Mouse (Mus musculus): ENCODE results near the gene Gsc. TPM values are rescaled to one million over a fixed set of nuclear protein-coding genes. Genes with fewer than 3 reads are reported as not detected.

Gsc gene
- 0.62 TPM in 1 of 2 replicates, not detected in the other for polyA plus RNA-seq (2015; fragmentation: Nextera tagmentation; extraction: Ambion mirVana)

- WGBS = under 1% methylated on average over 96 of the region's 97 CpGs
- Histone ChIP-seq H3K4me2 (ENCODE audit: low read depth, low read length) (peak within 1 kb of the TSS; percentile 97), H3K9ac (ENCODE audit: low read length) (peak within 1 kb of the TSS; percentile 68), H3K27me3 (ENCODE audit: control insufficient read depth, insufficient read depth, low read length) (peaks cover 57% of the 10 kb centered on the region), H3K9me3 (replicated peaks; ENCODE audit: control insufficient read depth, low read length) (no peaks in the 10 kb centered on the region), H3K27ac (ENCODE audit: low read length) (no peak within 1 kb of the TSS), H3K36me3 (ENCODE audit: control insufficient read depth, insufficient read depth, low read length) (no peaks in the 10 kb centered on the region), H3K4me3 (replicated peaks; ENCODE audit: low read length) (peak within 1 kb of the TSS; percentile 60), H3K4me1 (ENCODE audit: control insufficient read depth, insufficient read depth, low read length) (peaks cover 23% of the 10 kb centered on the region)
- peak; percentile 74; the same call in 1 of the 2 replicates for ATAC-seq (ENCODE audit: insufficient read depth, low FRiP score)
Measured at GRCm38 (mm10) chr12:104472601-104473424, at the start of gene Gsc. TSS of gene Gsc (minus strand) at chr12:104473330.

GRCm38 (mm10) chr12:104519721-104520120 lies 46.6 kb upstream of the Gsc start:
- Histone ChIP-seq H3K27me3 (ENCODE audit: control insufficient read depth, insufficient read depth, low read length) (no peaks in the 10 kb centered on the region), H3K4me3 (replicated peaks; ENCODE audit: low read length) (no peak overlapping the region), H3K4me1 (ENCODE audit: control insufficient read depth, insufficient read depth, low read length) (no peaks in the 10 kb centered on the region), H3K36me3 (ENCODE audit: control insufficient read depth, insufficient read depth, low read length) (no peaks in the 10 kb centered on the region), H3K9me3 (replicated peaks; ENCODE audit: control insufficient read depth, low read length) (no peaks in the 10 kb centered on the region), H3K9ac (ENCODE audit: low read length) (no peak overlapping the region), H3K4me2 (ENCODE audit: low read depth, low read length) (no peak overlapping the region), H3K27ac (ENCODE audit: low read length) (no peak overlapping the region)
- WGBS = 90% methylated on average over 5 of the region's 5 CpGs
- no peak for ATAC-seq (ENCODE audit: insufficient read depth, low FRiP score)

GRCm38 (mm10) chr12:104507911-104508310 lies 34.8 kb upstream of the Gsc start:
- Histone ChIP-seq H3K27me3 (ENCODE audit: control insufficient read depth, insufficient read depth, low read length) (no peaks in the 10 kb centered on the region), H3K9me3 (replicated peaks; ENCODE audit: control insufficient read depth, low read length) (no peaks in the 10 kb centered on the region), H3K36me3 (ENCODE audit: control insufficient read depth, insufficient read depth, low read length) (no peaks in the 10 kb centered on the region), H3K9ac (ENCODE audit: low read length) (no peak overlapping the region), H3K4me1 (ENCODE audit: control insufficient read depth, insufficient read depth, low read length) (no peaks in the 10 kb centered on the region), H3K4me2 (ENCODE audit: low read depth, low read length) (no peak overlapping the region), H3K4me3 (replicated peaks; ENCODE audit: low read length) (no peak overlapping the region), H3K27ac (ENCODE audit: low read length) (no peak overlapping the region)
- no peak for ATAC-seq (ENCODE audit: insufficient read depth, low FRiP score)
- 63% methylated on average over 7 of the region's 7 CpGs for WGBS

GRCm38 (mm10) chr12:104492009-104492408 lies 18.9 kb upstream of the Gsc start:
- no peaks in the 10 kb centered on the region for H3K36me3 ChIP-seq (ENCODE audit: control insufficient read depth, insufficient read depth, low read length)
- no peak overlapping the region for H3K27ac ChIP-seq (ENCODE audit: low read length)
- no peaks in the 10 kb centered on the region; the same call in 1 of the 2 replicates for H3K9me3 ChIP-seq (replicated peaks; ENCODE audit: control insufficient read depth, low read length)
- no peak overlapping the region for H3K9ac ChIP-seq (ENCODE audit: low read length)
- no peak overlapping the region for H3K4me2 ChIP-seq (ENCODE audit: low read depth, low read length)
- H3K4me3 ChIP-seq (replicated peaks; ENCODE audit: low read length) = no peak overlapping the region
- H3K4me1 ChIP-seq (ENCODE audit: control insufficient read depth, insufficient read depth, low read length) = no peaks in the 10 kb centered on the region
- no peak for ATAC-seq (ENCODE audit: insufficient read depth, low FRiP score)
- WGBS = 37% methylated on average over 6 of the region's 6 CpGs
- no peaks in the 10 kb centered on the region for H3K27me3 ChIP-seq (ENCODE audit: control insufficient read depth, insufficient read depth, low read length)

GRCm38 (mm10) chr12:104486205-104486604 lies 13.1 kb upstream of the Gsc start:
- no peak overlapping the region for H3K4me3 ChIP-seq (replicated peaks; ENCODE audit: low read length)
- H3K4me2 ChIP-seq (ENCODE audit: low read depth, low read length) = no peak overlapping the region
- no peak for ATAC-seq (ENCODE audit: insufficient read depth, low FRiP score)
- WGBS = 18% methylated on average over 8 of the region's 8 CpGs
- no peaks in the 10 kb centered on the region for H3K4me1 ChIP-seq (ENCODE audit: control insufficient read depth, insufficient read depth, low read length)
- peaks cover 6% of the 10 kb centered on the region for H3K27me3 ChIP-seq (ENCODE audit: control insufficient read depth, insufficient read depth, low read length)
- H3K36me3 ChIP-seq (ENCODE audit: control insufficient read depth, insufficient read depth, low read length) = no peaks in the 10 kb centered on the region
- no peaks in the 10 kb centered on the region for H3K9me3 ChIP-seq (replicated peaks; ENCODE audit: control insufficient read depth, low read length)
- H3K9ac ChIP-seq (ENCODE audit: low read length) = no peak overlapping the region
- no peak overlapping the region for H3K27ac ChIP-seq (ENCODE audit: low read length)

- no peak overlapping the region for H3K9ac ChIP-seq (ENCODE audit: low read length)
- WGBS = 26% methylated on average over 3 of the region's 3 CpGs
- no peak overlapping the region for H3K4me2 ChIP-seq (ENCODE audit: low read depth, low read length)
- no peak overlapping the region for H3K27ac ChIP-seq (ENCODE audit: low read length)
- no peak for ATAC-seq (ENCODE audit: insufficient read depth, low FRiP score)
- H3K4me1 ChIP-seq (ENCODE audit: control insufficient read depth, insufficient read depth, low read length) = no peaks in the 10 kb centered on the region
- H3K4me3 ChIP-seq (replicated peaks; ENCODE audit: low read length) = no peak overlapping the region
- H3K27me3 ChIP-seq (ENCODE audit: control insufficient read depth, insufficient read depth, low read length) = peaks cover 14% of the 10 kb centered on the region
- H3K36me3 ChIP-seq (ENCODE audit: control insufficient read depth, insufficient read depth, low read length) = no peaks in the 10 kb centered on the region
- H3K9me3 ChIP-seq (replicated peaks; ENCODE audit: control insufficient read depth, low read length) = no peaks in the 10 kb centered on the region
Measured at GRCm38 (mm10) chr12:104485161-104485560, 12.0 kb upstream of the Gsc start.

- Histone ChIP-seq H3K27me3 (ENCODE audit: control insufficient read depth, insufficient read depth, low read length) (peaks cover 40% of the 10 kb centered on the region), H3K9me3 (replicated peaks; ENCODE audit: control insufficient read depth, low read length) (no peaks in the 10 kb centered on the region), H3K4me1 (ENCODE audit: control insufficient read depth, insufficient read depth, low read length) (peaks cover under 1% of the 10 kb centered on the region; the same call in 1 of the 2 replicates), H3K27ac (ENCODE audit: low read length) (no peak overlapping the region), H3K4me3 (replicated peaks; ENCODE audit: low read length) (no peak overlapping the region), H3K9ac (ENCODE audit: low read length) (no peak overlapping the region), H3K36me3 (ENCODE audit: control insufficient read depth, insufficient read depth, low read length) (no peaks in the 10 kb centered on the region), H3K4me2 (ENCODE audit: low read depth, low read length) (no peak overlapping the region)
- no peak for ATAC-seq (ENCODE audit: insufficient read depth, low FRiP score)
- 75% methylated on average over 10 of the region's 10 CpGs for WGBS
Measured at GRCm38 (mm10) chr12:104481007-104481406, 7.9 kb upstream of the Gsc start.

- ATAC-seq (ENCODE audit: insufficient read depth, low FRiP score) = no peak
- H3K4me3 ChIP-seq (replicated peaks; ENCODE audit: low read length) = no peak overlapping the region
- H3K36me3 ChIP-seq (ENCODE audit: control insufficient read depth, insufficient read depth, low read length) = no peaks in the 10 kb centered on the region
- no peak overlapping the region for H3K4me2 ChIP-seq (ENCODE audit: low read depth, low read length)
- peaks cover 7% of the 10 kb centered on the region for H3K4me1 ChIP-seq (ENCODE audit: control insufficient read depth, insufficient read depth, low read length)
- no peaks in the 10 kb centered on the region for H3K9me3 ChIP-seq (replicated peaks; ENCODE audit: control insufficient read depth, low read length)
- H3K9ac ChIP-seq (ENCODE audit: low read length) = no peak overlapping the region
- H3K27me3 ChIP-seq (ENCODE audit: control insufficient read depth, insufficient read depth, low read length) = peaks cover 54% of the 10 kb centered on the region
- no peak overlapping the region for H3K27ac ChIP-seq (ENCODE audit: low read length)
- WGBS = 5% methylated on average over 4 of the region's 4 CpGs
Measured at GRCm38 (mm10) chr12:104478193-104478592, 5.1 kb upstream of the Gsc start.

- WGBS = 3% methylated on average over 7 of the region's 7 CpGs
- no peaks in the 10 kb centered on the region for H3K9me3 ChIP-seq (replicated peaks; ENCODE audit: control insufficient read depth, low read length)
- peaks cover 58% of the 10 kb centered on the region for H3K27me3 ChIP-seq (ENCODE audit: control insufficient read depth, insufficient read depth, low read length)
- H3K4me3 ChIP-seq (replicated peaks; ENCODE audit: low read length) = no peak overlapping the region
- H3K27ac ChIP-seq (ENCODE audit: low read length) = no peak overlapping the region
- H3K4me2 ChIP-seq (ENCODE audit: low read depth, low read length) = no peak overlapping the region
- peaks cover 11% of the 10 kb centered on the region for H3K4me1 ChIP-seq (ENCODE audit: control insufficient read depth, insufficient read depth, low read length)
- H3K36me3 ChIP-seq (ENCODE audit: control insufficient read depth, insufficient read depth, low read length) = no peaks in the 10 kb centered on the region
- no peak overlapping the region for H3K9ac ChIP-seq (ENCODE audit: low read length)
- ATAC-seq (ENCODE audit: insufficient read depth, low FRiP score) = no peak
Measured at GRCm38 (mm10) chr12:104477501-104477900, 4.4 kb upstream of the Gsc start.

All from stomach, embryonic 16.5 days (tissue).